Mouse (Mus musculus) myocyte (in vitro differentiated cells): ENCODE results near the gene Gm20696. TPM values are rescaled to one million over a fixed set of nuclear protein-coding genes. Genes with fewer than 3 reads are reported as not detected.

Experiments
- H3K27me3 ChIP-seq: one replicate; pipeline ENCODE4 v1.6.1; 2011; ENCODE audit not compliant: control insufficient read depth, insufficient read depth, insufficient read length
- H3K36me3 ChIP-seq: one replicate; pipeline ENCODE4 v1.6.1; 2011; ENCODE audit not compliant: control insufficient read depth, insufficient read depth
- H3K4me2 ChIP-seq: one replicate; pipeline ENCODE4 v1.6.1; 2011; ENCODE audit warnings: low read depth, control low read depth
- H3K4me3 ChIP-seq: one replicate; pipeline ENCODE4 v1.5.1; 2011; ENCODE audit warnings: mild to moderate bottlenecking, control low read depth, moderate library complexity
- H3K79me2 ChIP-seq: one replicate; pipeline ENCODE4 v1.6.1; 2011; ENCODE audit not compliant: control insufficient read depth, insufficient read depth
- H3ac ChIP-seq: one replicate; pipeline ENCODE4 v1.6.1; 2011; ENCODE audit not compliant: control insufficient read depth, insufficient read length
- CEBPB ChIP-seq: IDR thresholded peaks from 2 replicates; pipeline ENCODE4 v1.6.1; 2011; ENCODE audit warnings: mild to moderate bottlenecking, moderate library complexity; ENCODE audit not compliant: poor library complexity, insufficient read depth, severe bottlenecking
- E2F4 ChIP-seq: IDR thresholded peaks from one replicate; pipeline ENCODE4 v1.6.1; 2011; ENCODE audit warnings: mild to moderate bottlenecking, control low read depth, moderate library complexity; ENCODE audit not compliant: insufficient read depth
- MAX ChIP-seq: IDR thresholded peaks from one replicate; pipeline ENCODE4 v1.6.1; 2011; ENCODE audit warnings: low read depth, mild to moderate bottlenecking, control low read depth
- MYOD1 ChIP-seq, 3 experiments: IDR thresholded peaks; one replicate each; pipeline ENCODE4 v1.6.1; 2011; ENCODE audit warnings: control low read depth in 2 of 3, low read depth in 2 of 3, mild to moderate bottlenecking in 2 of 3, moderate library complexity in 1 of 3; ENCODE audit not compliant: insufficient read length in 2 of 3, control insufficient read depth in 1 of 3
- MYOG ChIP-seq, 3 experiments: IDR thresholded peaks; one replicate each; pipeline ENCODE4 v1.6.1; 2011; ENCODE audit warnings: control low read depth in 2 of 3, low read depth in 2 of 3, mild to moderate bottlenecking in 2 of 3; ENCODE audit not compliant: insufficient read length in 2 of 3, control insufficient read depth in 1 of 3, insufficient read depth in 1 of 3
- POLR2A ChIP-seq: IDR thresholded peaks from one replicate; pipeline ENCODE4 v1.6.1; 2011; ENCODE audit warnings: low read depth, mild to moderate bottlenecking, control low read depth, moderate library complexity; ENCODE audit not compliant: insufficient read length
- POLR2AphosphoS2 ChIP-seq: IDR thresholded peaks from one replicate; pipeline ENCODE4 v1.6.1; 2011; ENCODE audit warnings: low read depth, control low read depth; ENCODE audit not compliant: insufficient read length
- REST ChIP-seq: IDR thresholded peaks from one replicate; pipeline ENCODE4 v1.6.1; 2011; ENCODE audit warnings: mild to moderate bottlenecking, control low read depth, moderate library complexity; ENCODE audit not compliant: insufficient read depth, insufficient read length
- SRF ChIP-seq: IDR thresholded peaks from one replicate; pipeline ENCODE4 v1.6.1; 2011; ENCODE audit warnings: low read depth; ENCODE audit not compliant: control insufficient read depth, insufficient read length
- TCF12 ChIP-seq: IDR thresholded peaks from one replicate; pipeline ENCODE4 v1.6.1; 2011; ENCODE audit warnings: mild to moderate bottlenecking, control low read depth; ENCODE audit not compliant: poor library complexity, insufficient read depth, severe bottlenecking
- TCF3 ChIP-seq: IDR thresholded peaks from one replicate; pipeline ENCODE4 v1.6.1; 2011; ENCODE audit warnings: low read depth, control low read depth; ENCODE audit not compliant: insufficient read length
- USF1 ChIP-seq: IDR thresholded peaks from one replicate; pipeline ENCODE4 v1.6.1; 2011; ENCODE audit warnings: low read depth, mild to moderate bottlenecking, control low read depth, moderate library complexity
- polyA plus RNA-seq: library from polyadenylated mRNA; unstranded; fragments of >200 nt; fragmentation: generic; extraction: Trizol; gene quantifications from one replicate; pipeline ENCODE4 v1.2.1, GENCODE M21; 2012; ENCODE audit warnings: missing spikeins

Gene Gm20696
- polyA plus RNA-seq, 1 experiment, result 0.13 TPM

DNA sequence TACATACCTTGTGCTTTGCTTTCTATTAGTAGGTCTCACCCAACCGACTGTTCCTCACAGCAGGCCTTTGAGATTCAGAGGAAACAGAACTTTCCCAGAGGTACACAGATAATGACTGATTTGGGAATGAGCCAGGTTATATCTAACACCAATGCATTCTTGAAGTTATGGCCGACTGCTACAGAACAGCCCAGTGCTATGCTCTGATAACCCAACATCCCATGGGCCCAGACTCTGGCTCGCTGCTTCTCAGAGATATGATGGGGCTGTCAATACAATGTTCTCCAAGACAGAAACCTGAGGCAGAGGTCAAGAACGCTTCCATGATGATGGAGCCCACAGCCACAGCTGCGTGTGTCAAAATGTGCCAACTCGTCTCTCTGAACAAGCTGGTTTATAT is 21.9 kb upstream of the Gm20696 start:
- Histone ChIP-seq H3K4me2 (no peak overlapping the region), H3K36me3 (no peaks in the 10 kb centered on the region), H3K79me2 (no peaks in the 10 kb centered on the region), H3ac (no peak overlapping the region), H3K27me3 (peaks cover 44% of the 10 kb centered on the region), H3K4me3 (no peak overlapping the region)
- TF ChIP-seq TCF12 (no peak), E2F4 (no peak), CEBPB (no peak), POLR2A (no peak), TCF3 (no peak), MAX (no peak), MYOG (IDR thresholded peaks at IDR 0.05; ENCODE audit: control insufficient read depth in 1 of 3, insufficient read depth in 1 of 3, insufficient read length in 2 of 3, low read depth in 2 of 3) (no peak), USF1 (no peak), MYOD1 (IDR thresholded peaks at IDR 0.05; ENCODE audit: control insufficient read depth in 1 of 3, insufficient read length in 2 of 3, low read depth in 2 of 3) (no peak), REST (no peak), SRF (no peak), POLR2AphosphoS2 (no peak)

DNA sequence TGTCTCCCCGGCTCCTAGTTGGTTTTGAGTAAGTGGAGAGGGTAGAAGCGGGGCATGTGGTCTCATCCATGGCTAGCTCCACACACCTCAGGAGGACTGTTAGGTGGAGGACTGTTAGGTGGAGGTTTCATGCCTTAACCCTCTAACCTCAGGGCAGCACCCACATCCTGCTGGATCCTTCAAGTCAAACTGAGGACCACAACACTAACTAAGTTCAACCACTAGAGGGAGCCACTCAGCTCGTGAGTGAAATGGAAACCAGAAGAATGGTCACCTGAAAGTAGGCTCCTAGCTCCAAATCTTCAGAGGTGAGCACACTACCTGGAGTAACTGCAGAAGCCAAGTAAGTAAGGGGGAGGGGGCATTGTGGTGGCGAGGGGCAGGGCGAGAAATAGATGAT is 18.3 kb upstream of the Gm20696 start:
- H3K27me3 ChIP-seq, result peaks cover 17% of the 10 kb centered on the region
- no peak overlapping the region for H3K4me2 ChIP-seq
- no peak overlapping the region for H3K4me3 ChIP-seq
- H3K79me2 ChIP-seq, result no peaks in the 10 kb centered on the region
- no peak overlapping the region for H3ac ChIP-seq
- H3K36me3 ChIP-seq, result no peaks in the 10 kb centered on the region
- TF ChIP-seq TCF12 (no peak), POLR2A (no peak), USF1 (no peak), REST (no peak), SRF (no peak), MAX (no peak), POLR2AphosphoS2 (no peak), TCF3 (no peak), MYOG (IDR thresholded peaks at IDR 0.05; ENCODE audit: control insufficient read depth in 1 of 3, insufficient read depth in 1 of 3, insufficient read length in 2 of 3, low read depth in 2 of 3) (no peak), MYOD1 (IDR thresholded peaks at IDR 0.05; ENCODE audit: control insufficient read depth in 1 of 3, insufficient read length in 2 of 3, low read depth in 2 of 3) (no peak), CEBPB (no peak), E2F4 (no peak)

DNA sequence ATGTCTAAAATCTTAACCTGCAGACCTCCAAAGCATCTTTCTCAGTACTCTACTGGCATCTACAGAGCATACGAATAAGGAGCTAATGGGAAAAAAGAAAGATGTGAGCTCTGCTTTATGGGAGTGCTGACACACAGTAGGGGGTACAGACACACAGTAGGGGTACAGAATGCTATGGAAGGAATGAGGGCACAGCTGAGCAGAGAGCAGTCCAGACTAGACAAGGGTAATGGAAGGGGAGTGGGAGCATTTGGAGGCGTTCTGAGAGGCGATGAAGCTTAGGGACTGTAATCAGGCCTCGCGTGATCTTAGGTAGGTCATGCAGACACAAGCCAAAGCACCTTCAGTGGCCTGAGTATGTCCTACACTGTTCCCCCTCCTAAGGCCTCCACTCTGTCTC is 17.4 kb upstream of the Gm20696 start:
- H3K27me3 ChIP-seq, result peaks cover 14% of the 10 kb centered on the region
- TF ChIP-seq SRF, result no peak
- no peak for TF ChIP-seq POLR2AphosphoS2
- TF ChIP-seq TCF12, result no peak
- no peak for TF ChIP-seq MAX
- no peak overlapping the region for H3ac ChIP-seq
- no peaks in the 10 kb centered on the region for H3K79me2 ChIP-seq
- H3K4me3 ChIP-seq, result no peak overlapping the region
- H3K36me3 ChIP-seq, result no peaks in the 10 kb centered on the region
- H3K4me2 ChIP-seq, result no peak overlapping the region

- H3ac ChIP-seq, result no peak overlapping the region
- H3K79me2 ChIP-seq, result no peaks in the 10 kb centered on the region
- no peak overlapping the region for H3K4me3 ChIP-seq
- TF ChIP-seq MAX (no peak), MYOG (IDR thresholded peaks at IDR 0.05; ENCODE audit: control insufficient read depth in 1 of 3, insufficient read depth in 1 of 3, insufficient read length in 2 of 3, low read depth in 2 of 3) (no peak), USF1 (no peak), E2F4 (no peak), TCF3 (no peak), MYOD1 (IDR thresholded peaks at IDR 0.05; ENCODE audit: control insufficient read depth in 1 of 3, insufficient read length in 2 of 3, low read depth in 2 of 3) (no peak), TCF12 (no peak), CEBPB (no peak), POLR2A (no peak), POLR2AphosphoS2 (no peak), REST (no peak), SRF (no peak)
- H3K4me2 ChIP-seq, result no peak overlapping the region
- H3K27me3 ChIP-seq, result peaks cover 28% of the 10 kb centered on the region
- H3K36me3 ChIP-seq, result no peaks in the 10 kb centered on the region
These were observed 11.5 kb upstream of the Gm20696 start for GRCm38 (mm10) chr6:99678108-99678507.

DNA sequence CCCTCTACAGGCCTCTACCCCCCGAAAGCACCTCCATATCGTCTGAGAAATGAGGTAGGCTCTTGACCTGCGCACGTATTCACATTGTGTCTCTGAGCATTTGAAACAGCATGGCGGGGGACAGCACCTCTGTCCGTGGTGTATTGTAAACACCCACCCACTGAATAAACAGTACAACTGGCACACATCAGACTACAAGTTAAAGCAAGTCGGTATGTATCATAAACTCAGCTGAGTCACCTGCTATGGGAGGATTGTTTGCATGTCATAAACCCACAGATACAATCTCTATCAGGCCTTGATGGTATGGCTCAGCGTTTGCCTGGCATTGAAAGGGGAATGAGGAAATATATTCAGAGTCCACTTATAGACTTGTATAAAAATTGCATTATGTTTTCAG is 10.7 kb upstream of the Gm20696 start:
- Histone ChIP-seq H3K36me3 (no peaks in the 10 kb centered on the region), H3K4me2 (no peak overlapping the region), H3K27me3 (peaks cover 26% of the 10 kb centered on the region), H3K79me2 (no peaks in the 10 kb centered on the region), H3K4me3 (no peak overlapping the region), H3ac (no peak overlapping the region)
- TF ChIP-seq USF1 (no peak), POLR2A (no peak), MYOD1 (IDR thresholded peaks at IDR 0.05; ENCODE audit: control insufficient read depth in 1 of 3, insufficient read length in 2 of 3, low read depth in 2 of 3) (no peak), CEBPB (no peak), SRF (no peak), E2F4 (no peak), POLR2AphosphoS2 (no peak), TCF3 (no peak), TCF12 (no peak), REST (no peak), MAX (no peak), MYOG (IDR thresholded peaks at IDR 0.05; ENCODE audit: control insufficient read depth in 1 of 3, insufficient read depth in 1 of 3, insufficient read length in 2 of 3, low read depth in 2 of 3) (no peak)
